Mouse (Mus musculus): ENCODE data around the gene Cdh4. TPM values are rescaled to one million over a fixed set of nuclear protein-coding genes. Genes with fewer than 3 reads are reported as not detected.

Gene Cdh4
- polyA plus RNA-seq, 1 experiment, result not detected

GRCm38 (mm10) chr2:179582966-179583365 lies 140.7 kb downstream of the Cdh4 start:
- no peak overlapping the region for H3K4me2 ChIP-seq (ENCODE audit: low read depth)
- H3ac ChIP-seq (ENCODE audit: control insufficient read depth, insufficient read length), result no peak overlapping the region

DNA sequence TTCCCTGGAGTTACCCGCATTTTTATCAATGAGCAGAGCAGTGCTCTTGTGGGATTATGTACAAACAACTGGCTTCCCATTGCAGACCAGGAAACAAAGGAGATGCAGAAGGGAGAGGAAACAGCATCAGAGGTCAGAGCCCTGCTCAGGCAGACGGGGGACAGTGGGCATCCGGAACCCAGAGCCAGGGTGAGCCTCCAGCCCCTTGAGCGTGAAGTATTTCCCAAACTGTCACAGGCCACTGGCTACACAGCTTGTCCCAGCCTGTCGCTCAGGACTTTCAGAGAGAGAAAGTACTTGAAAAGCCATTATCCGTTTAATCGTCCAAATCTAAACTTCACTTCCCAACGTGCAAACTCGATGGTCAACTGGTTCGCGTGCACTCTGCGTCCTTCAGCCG lies 142.4 kb downstream of the Cdh4 start:
- Histone ChIP-seq H3K4me2 (ENCODE audit: low read depth) (no peak overlapping the region), H3ac (ENCODE audit: control insufficient read depth, insufficient read length) (no peak overlapping the region), H3K27me3 (ENCODE audit: control insufficient read depth, insufficient read depth, insufficient read length) (no peaks in the 10 kb centered on the region), H3K79me2 (ENCODE audit: control insufficient read depth, insufficient read depth) (no peaks in the 10 kb centered on the region), H3K4me3 (no peak overlapping the region), H3K36me3 (ENCODE audit: control insufficient read depth, insufficient read depth) (no peaks in the 10 kb centered on the region)
- TF ChIP-seq MYOG (IDR thresholded peaks at IDR 0.05; ENCODE audit: control insufficient read depth in 1 of 3, insufficient read depth in 1 of 3, insufficient read length in 2 of 3, low read depth in 2 of 3) (no peak), REST (IDR thresholded peaks at IDR 0.05; ENCODE audit: insufficient read depth, insufficient read length) (no peak), USF1 (IDR thresholded peaks at IDR 0.05; ENCODE audit: low read depth) (no peak)

More at GRCm38 (mm10) chr2:179582966-179583365, 140.7 kb downstream of the Cdh4 start:
- no peaks in the 10 kb centered on the region for H3K36me3 ChIP-seq (ENCODE audit: control insufficient read depth, insufficient read depth)
- TF ChIP-seq POLR2A (IDR thresholded peaks at IDR 0.05; ENCODE audit: insufficient read length, low read depth), result no peak
- TF ChIP-seq TCF3 (IDR thresholded peaks at IDR 0.05; ENCODE audit: insufficient read length, low read depth), result no peak
- H3K4me3 ChIP-seq, result no peak overlapping the region
- no peaks in the 10 kb centered on the region for H3K79me2 ChIP-seq (ENCODE audit: control insufficient read depth, insufficient read depth)
- H3K27me3 ChIP-seq (ENCODE audit: control insufficient read depth, insufficient read depth, insufficient read length), result no peaks in the 10 kb centered on the region

DNA sequence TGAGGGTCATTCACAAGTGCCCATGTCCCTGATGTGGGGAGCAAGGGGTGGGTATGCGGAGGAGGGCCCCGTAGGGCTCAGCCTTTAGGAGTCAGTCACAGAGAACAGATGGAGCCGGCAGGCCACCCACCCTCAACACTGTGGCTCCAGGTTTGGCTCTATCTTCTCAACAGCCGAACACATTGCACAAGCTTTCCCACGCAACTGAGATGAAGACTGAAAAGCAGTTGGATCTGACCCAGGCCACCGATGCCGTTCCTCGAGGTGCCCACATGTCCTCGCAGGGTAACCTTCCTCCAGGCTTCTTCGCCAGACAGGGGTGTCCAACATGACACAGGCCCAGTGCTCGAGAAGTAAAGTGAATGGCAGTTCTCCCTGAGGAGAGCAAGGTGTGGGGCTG lies 144.2 kb downstream of the Cdh4 start:
- TF ChIP-seq MYOG (IDR thresholded peaks at IDR 0.05; ENCODE audit: control insufficient read depth in 1 of 3, insufficient read depth in 1 of 3, insufficient read length in 2 of 3, low read depth in 2 of 3), result no peak
- no peak for TF ChIP-seq CEBPB (IDR thresholded peaks at IDR 0.05; ENCODE audit: insufficient read depth, poor library complexity, severe bottlenecking)
- TF ChIP-seq USF1 (IDR thresholded peaks at IDR 0.05; ENCODE audit: low read depth), result no peak
- Histone ChIP-seq H3ac (ENCODE audit: control insufficient read depth, insufficient read length) (no peak overlapping the region), H3K27me3 (ENCODE audit: control insufficient read depth, insufficient read depth, insufficient read length) (no peaks in the 10 kb centered on the region), H3K36me3 (ENCODE audit: control insufficient read depth, insufficient read depth) (no peaks in the 10 kb centered on the region), H3K4me3 (no peak overlapping the region), H3K79me2 (ENCODE audit: control insufficient read depth, insufficient read depth) (no peaks in the 10 kb centered on the region), H3K4me2 (ENCODE audit: low read depth) (no peak overlapping the region)

DNA sequence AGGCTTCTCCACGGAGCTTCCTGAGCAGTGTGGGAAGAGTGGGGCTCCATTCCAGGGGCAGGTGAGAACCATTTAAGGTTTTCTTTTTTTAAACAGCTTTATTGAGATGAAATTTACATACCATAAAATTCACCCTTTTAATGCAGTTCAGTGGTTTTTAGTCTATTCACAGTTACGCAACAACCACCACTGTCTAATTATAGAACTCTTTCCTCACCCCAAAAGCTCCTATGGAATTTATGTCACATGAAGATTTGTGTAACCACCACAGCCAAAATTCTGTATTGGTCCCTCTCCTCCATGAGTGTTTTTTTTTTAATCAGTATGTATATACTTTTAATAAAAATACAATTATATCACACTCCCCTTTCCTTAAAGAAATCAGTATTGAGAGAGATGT lies 144.8 kb downstream of the Cdh4 start:
- H3K36me3 ChIP-seq (ENCODE audit: control insufficient read depth, insufficient read depth), result no peaks in the 10 kb centered on the region
- no peaks in the 10 kb centered on the region for H3K27me3 ChIP-seq (ENCODE audit: control insufficient read depth, insufficient read depth, insufficient read length)
- H3ac ChIP-seq (ENCODE audit: control insufficient read depth, insufficient read length), result no peak overlapping the region
- no peak overlapping the region for H3K4me3 ChIP-seq
- no peaks in the 10 kb centered on the region for H3K79me2 ChIP-seq (ENCODE audit: control insufficient read depth, insufficient read depth)
- no peak overlapping the region for H3K4me2 ChIP-seq (ENCODE audit: low read depth)
- no peak for TF ChIP-seq TCF3 (IDR thresholded peaks at IDR 0.05; ENCODE audit: insufficient read length, low read depth)
- TF ChIP-seq POLR2AphosphoS2 (IDR thresholded peaks at IDR 0.05; ENCODE audit: insufficient read length, low read depth), result no peak
- no peak for TF ChIP-seq MYOD1 (IDR thresholded peaks at IDR 0.05; ENCODE audit: control insufficient read depth in 1 of 3, insufficient read length in 2 of 3, low read depth in 2 of 3)
- TF ChIP-seq USF1 (IDR thresholded peaks at IDR 0.05; ENCODE audit: low read depth), result no peak
- no peak for TF ChIP-seq MAX (IDR thresholded peaks at IDR 0.05; ENCODE audit: low read depth)
- TF ChIP-seq POLR2A (IDR thresholded peaks at IDR 0.05; ENCODE audit: insufficient read length, low read depth), result no peak
- TF ChIP-seq CEBPB (IDR thresholded peaks at IDR 0.05; ENCODE audit: insufficient read depth, poor library complexity, severe bottlenecking), result no peak
- no peak for TF ChIP-seq REST (IDR thresholded peaks at IDR 0.05; ENCODE audit: insufficient read depth, insufficient read length)
- no peak for TF ChIP-seq TCF12 (IDR thresholded peaks at IDR 0.05; ENCODE audit: insufficient read depth, poor library complexity, severe bottlenecking)
- TF ChIP-seq MYOG (IDR thresholded peaks at IDR 0.05; ENCODE audit: control insufficient read depth in 1 of 3, insufficient read depth in 1 of 3, insufficient read length in 2 of 3, low read depth in 2 of 3), result no peak
- no peak for TF ChIP-seq SRF (IDR thresholded peaks at IDR 0.05; ENCODE audit: control insufficient read depth, insufficient read length, low read depth)
- no peak for TF ChIP-seq E2F4 (IDR thresholded peaks at IDR 0.05; ENCODE audit: insufficient read depth)

DNA sequence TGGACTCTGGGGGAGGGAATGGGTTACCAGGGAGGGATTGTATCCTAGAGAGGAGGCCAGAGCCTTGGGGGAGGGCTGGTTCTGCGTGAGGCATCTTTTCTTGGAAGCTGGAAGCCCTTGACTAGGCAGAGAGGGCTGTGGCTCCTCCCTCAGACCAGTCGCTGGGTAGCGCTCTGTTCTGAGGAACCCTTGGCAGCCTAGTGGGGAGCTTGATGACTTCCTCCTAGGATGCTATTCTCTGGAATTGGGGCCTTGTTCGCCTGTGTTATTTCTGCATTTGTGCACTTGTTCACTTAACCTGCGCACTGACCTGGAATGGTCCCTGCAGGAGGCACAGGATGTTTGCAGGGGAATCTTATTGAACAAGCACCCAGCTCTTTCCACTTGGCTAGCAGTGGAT lies 149.4 kb downstream of the Cdh4 start:
- H3K4me2 ChIP-seq (ENCODE audit: low read depth), result no peak overlapping the region
- TF ChIP-seq E2F4 (IDR thresholded peaks at IDR 0.05; ENCODE audit: insufficient read depth) (no peak), SRF (IDR thresholded peaks at IDR 0.05; ENCODE audit: control insufficient read depth, insufficient read length, low read depth) (no peak), REST (IDR thresholded peaks at IDR 0.05; ENCODE audit: insufficient read depth, insufficient read length) (no peak), MYOD1 (IDR thresholded peaks at IDR 0.05; ENCODE audit: control insufficient read depth in 1 of 3, insufficient read length in 2 of 3, low read depth in 2 of 3) (no peak), MYOG (IDR thresholded peaks at IDR 0.05; ENCODE audit: control insufficient read depth in 1 of 3, insufficient read depth in 1 of 3, insufficient read length in 2 of 3, low read depth in 2 of 3) (no peak), MAX (IDR thresholded peaks at IDR 0.05; ENCODE audit: low read depth) (no peak), CEBPB (IDR thresholded peaks at IDR 0.05; ENCODE audit: insufficient read depth, poor library complexity, severe bottlenecking) (no peak), USF1 (IDR thresholded peaks at IDR 0.05; ENCODE audit: low read depth) (no peak), TCF3 (IDR thresholded peaks at IDR 0.05; ENCODE audit: insufficient read length, low read depth) (no peak), POLR2AphosphoS2 (IDR thresholded peaks at IDR 0.05; ENCODE audit: insufficient read length, low read depth) (no peak), TCF12 (IDR thresholded peaks at IDR 0.05; ENCODE audit: insufficient read depth, poor library complexity, severe bottlenecking) (no peak), POLR2A (IDR thresholded peaks at IDR 0.05; ENCODE audit: insufficient read length, low read depth) (no peak)
- no peaks in the 10 kb centered on the region for H3K27me3 ChIP-seq (ENCODE audit: control insufficient read depth, insufficient read depth, insufficient read length)
- no peaks in the 10 kb centered on the region for H3K36me3 ChIP-seq (ENCODE audit: control insufficient read depth, insufficient read depth)
- no peaks in the 10 kb centered on the region for H3K79me2 ChIP-seq (ENCODE audit: control insufficient read depth, insufficient read depth)
- H3K4me3 ChIP-seq, result no peak overlapping the region
- H3ac ChIP-seq (ENCODE audit: control insufficient read depth, insufficient read length), result no peak overlapping the region

Measured in myocyte (in vitro differentiated cells).